Mouse (Mus musculus): ENCODE data around the gene Mgst2. TPM values are rescaled to one million over a fixed set of nuclear protein-coding genes. Genes with fewer than 3 reads are reported as not detected.
A peak's percentile ranks its signal among the peaks of the same experiment; 100 is the strongest.

Mgst2 gene
- total and polyA plus RNA-seq, 3 experiments: 48.8 to 147 (median 76.0) TPM

GRCm38 (mm10) chr3:51645484-51645883 is 14.7 kb upstream of the Mgst2 start:
- H3K4me3 ChIP-seq (replicated peaks in 1 of 3; ENCODE audit: low read depth in 2 of 3, low read length in 2 of 3, poor library complexity in 1 of 3): no peak overlapping the region
- no peak for DNase-seq (ENCODE audit: extremely low read depth)
- H3K36me3 ChIP-seq (replicated peaks in 1 of 2; ENCODE audit: control insufficient read depth in 1 of 2, insufficient read depth in 1 of 2, low read length in 1 of 2): no peaks in the 10 kb centered on the region
- in situ Hi-C loops (cut with MboI; ENCODE audit: low pct_ligation_motif_present, low pct_unique_long_range_greater_than_20kb, low sequenced_read_pairs): loop anchor here (5.0 to 10.0 kb wide), 2 partner anchors 53 to 161 kb away; partner anchors contain the start of gene Rab33b
- 0 out of 2 replicates have a peak overlapping the region, but pooled peaks have one; percentile 24 for H3K4me2 ChIP-seq (ENCODE audit: insufficient read depth, low read depth, poor library complexity, severe bottlenecking)
- dilution Hi-C loops (cut with MboI; ENCODE audit: extremely low pct_ligation_motif_present, extremely low pct_unique_long_range_greater_than_20kb, low sequenced_read_pairs): no loop called here
- H3K9ac ChIP-seq (ENCODE audit: insufficient read depth, low read depth): peak overlapping the region; percentile 18; the same call in 1 of the 2 replicates
- no peaks in the 10 kb centered on the region for H3K79me2 ChIP-seq (replicated peaks; ENCODE audit: control insufficient read depth, extremely low read depth, insufficient read depth, poor library complexity, severe bottlenecking)
- no peaks in the 10 kb centered on the region for H3K27me3 ChIP-seq (replicated peaks)
- H3K27ac ChIP-seq (ENCODE audit: insufficient read depth, low read depth): peak overlapping the region; percentile 76
- peaks cover 2% of the 10 kb centered on the region for H3K9me3 ChIP-seq (replicated peaks; ENCODE audit: low read length)
- TF ChIP-seq MAFK (IDR thresholded peaks at IDR 0.05; ENCODE audit: insufficient replicate concordance, low read length) (no peak), JUND (conservative IDR thresholded peaks at IDR 0.05; ENCODE audit: low read depth, low read length) (no peak), GABPA (IDR thresholded peaks at IDR 0.05; ENCODE audit: insufficient replicate concordance, low read depth, low read length) (no peak), TBP (conservative IDR thresholded peaks at IDR 0.05; ENCODE audit: low read depth, low read length) (0 out of 2 replicates have a peak, but pooled peaks have one; percentile 48), MYC (IDR thresholded peaks at IDR 0.05; ENCODE audit: low read depth, low read length) (peak; percentile 88), CHD2 (IDR thresholded peaks at IDR 0.05; ENCODE audit: low read length) (0 out of 2 replicates have a peak, but pooled peaks have one; percentile 4), HCFC1 (IDR thresholded peaks at IDR 0.05; ENCODE audit: low read depth, low read length) (0 out of 2 replicates have a peak, but pooled peaks have one; percentile 29), ZNF384 (IDR thresholded peaks at IDR 0.05; ENCODE audit: low read depth, low read length) (no peak), NELFE (IDR thresholded peaks at IDR 0.05; ENCODE audit: low read depth, low read length) (0 out of 2 replicates have a peak, but pooled peaks have one; percentile 24), ETS1 (conservative IDR thresholded peaks at IDR 0.05; ENCODE audit: low read depth, low read length) (peak; percentile 85), SMC3 (IDR thresholded peaks at IDR 0.05; ENCODE audit: low read depth, low read length) (peak; percentile 7; the same call in 1 of the 2 replicates), ZC3H11A (IDR thresholded peaks at IDR 0.05; ENCODE audit: low read depth, low read length) (no peak), CTCF (conservative IDR thresholded peaks at IDR 0.05 in 1 of 2, IDR thresholded peaks at IDR 0.05 in 1 of 2; ENCODE audit: low read depth in 2 of 2, low read length in 2 of 2) (no peak), ZMIZ1 (IDR thresholded peaks at IDR 0.05; ENCODE audit: low read depth, low read length) (0 out of 2 replicates have a peak, but pooled peaks have one; percentile 53), ELF1 (IDR thresholded peaks at IDR 0.05; ENCODE audit: low read depth, low read length) (peak; percentile 82), KAT2A (IDR thresholded peaks at IDR 0.05; ENCODE audit: insufficient replicate concordance, low read length) (no peak), TCF12 (IDR thresholded peaks at IDR 0.05; ENCODE audit: low read depth, low read length) (peak; percentile 84), BHLHE40 (IDR thresholded peaks at IDR 0.05; ENCODE audit: low read depth, low read length) (peak; percentile 65; the same call in 1 of the 2 replicates), USF1 (IDR thresholded peaks at IDR 0.05; ENCODE audit: low read depth, low read length) (peak; percentile 60), UBTF (IDR thresholded peaks at IDR 0.05; ENCODE audit: low read depth, low read length) (no peak), EP300 (IDR thresholded peaks at IDR 0.05; ENCODE audit: low read length) (peak; percentile 66), POLR2A (IDR thresholded peaks at IDR 0.05; ENCODE audit: low read depth, low read length) (peak; percentile 30; the same call in 1 of the 2 replicates), IRF4 (IDR thresholded peaks at IDR 0.05; ENCODE audit: low read depth, low read length) (no peak; the same call in none of the 2 replicates), SIN3A (IDR thresholded peaks at IDR 0.05; ENCODE audit: low read length) (0 out of 2 replicates have a peak, but pooled peaks have one; percentile 61), MEF2A (IDR thresholded peaks at IDR 0.05; ENCODE audit: borderline replicate concordance, low read depth, low read length) (peak; percentile 73), RAD21 (IDR thresholded peaks at IDR 0.05; ENCODE audit: low read depth, low read length) (no peak), JUN (IDR thresholded peaks at IDR 0.05; ENCODE audit: insufficient read depth, low read depth, low read length) (no peak), POLR2AphosphoS2 (IDR thresholded peaks at IDR 0.05; ENCODE audit: low read depth, low read length) (no peak), NRF1 (IDR thresholded peaks at IDR 0.05; ENCODE audit: low read depth, low read length) (no peak), PAX5 (IDR thresholded peaks at IDR 0.05; ENCODE audit: low read length) (no peak), MAZ (IDR thresholded peaks at IDR 0.05; ENCODE audit: low read depth, low read length) (no peak), ZKSCAN1 (IDR thresholded peaks at IDR 0.05; ENCODE audit: borderline replicate concordance, low read depth, low read length) (no peak), E2F4 (IDR thresholded peaks at IDR 0.05; ENCODE audit: insufficient replicate concordance, low read depth, low read length) (no peak), MAX (IDR thresholded peaks at IDR 0.05; ENCODE audit: low read length) (peak; percentile 93), RCOR1 (conservative IDR thresholded peaks at IDR 0.05; ENCODE audit: low read depth, low read length) (no peak), USF2 (conservative IDR thresholded peaks at IDR 0.05; ENCODE audit: low read depth, low read length) (peak; percentile 24; the same call in 1 of the 2 replicates), MXI1 (IDR thresholded peaks at IDR 0.05; ENCODE audit: low read depth, low read length) (0 out of 2 replicates have a peak, but pooled peaks have one; percentile 59), CHD1 (IDR thresholded peaks at IDR 0.05; ENCODE audit: low read depth, low read length) (0 out of 2 replicates have a peak, but pooled peaks have one; percentile 59)
- H3K4me1 ChIP-seq (ENCODE audit: control insufficient read depth in 1 of 2, insufficient read depth in 2 of 2): peaks cover 23 to 71% of the 10 kb centered on the region in 2 experiments
